Mouse (Mus musculus) cerebellum, adult 18-20 months (tissue): Measurements from ENCODE around the gene Itpr2.
A peak's percentile ranks its signal among the peaks of the same experiment; 100 is the strongest.

ENCODE experiments used
- DNase-seq, 2 experiments: peaks; one replicate each; pipeline ENCODE4 v3.0.0; 2021

Itpr2 gene

GRCm38 (mm10) chr6:146342995-146343394 is 159.0 kb downstream of the Itpr2 start:
- peak; percentile 57 to 72 for DNase-seq

DNA sequence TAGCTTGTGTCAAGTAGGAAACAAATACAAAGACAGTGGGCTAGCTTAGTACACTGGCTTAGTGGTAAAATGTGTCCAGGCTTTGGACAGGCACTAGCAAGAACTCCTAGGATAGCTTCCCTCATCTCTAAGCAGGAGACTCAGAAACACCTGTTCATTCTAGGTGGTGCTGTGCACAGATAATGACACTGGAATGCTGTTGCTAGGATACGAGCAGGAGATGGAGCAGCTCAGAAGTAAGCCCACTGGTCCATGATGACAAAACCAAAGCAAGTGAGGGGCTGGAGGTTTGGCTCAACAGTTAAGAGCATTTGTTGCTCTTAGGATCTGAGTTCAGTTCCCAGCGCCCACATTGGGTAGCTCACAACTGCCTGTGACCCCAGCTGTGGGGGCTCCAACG is 160.1 kb downstream of the Itpr2 start:
- DNase-seq, result no peak

DNA sequence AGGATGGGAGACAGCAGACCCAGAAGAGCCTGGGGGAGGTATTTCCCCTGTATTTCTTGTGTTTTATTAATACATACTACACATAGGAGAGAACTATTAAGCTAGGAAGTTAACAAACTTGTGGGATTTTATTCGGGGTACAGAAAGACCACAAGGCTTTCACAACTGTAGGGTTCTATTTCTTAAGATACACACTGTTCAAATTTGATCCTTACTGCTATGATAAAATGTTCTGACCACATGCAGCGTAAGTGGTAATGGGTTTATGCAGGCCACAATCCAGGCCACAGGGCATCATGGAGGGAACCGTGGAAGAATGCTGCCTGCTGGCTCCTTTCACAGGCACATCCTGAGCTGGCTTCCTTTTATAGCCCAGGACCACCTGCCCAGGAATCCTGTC is 160.6 kb downstream of the Itpr2 start:
- DNase-seq, result no peak

DNA sequence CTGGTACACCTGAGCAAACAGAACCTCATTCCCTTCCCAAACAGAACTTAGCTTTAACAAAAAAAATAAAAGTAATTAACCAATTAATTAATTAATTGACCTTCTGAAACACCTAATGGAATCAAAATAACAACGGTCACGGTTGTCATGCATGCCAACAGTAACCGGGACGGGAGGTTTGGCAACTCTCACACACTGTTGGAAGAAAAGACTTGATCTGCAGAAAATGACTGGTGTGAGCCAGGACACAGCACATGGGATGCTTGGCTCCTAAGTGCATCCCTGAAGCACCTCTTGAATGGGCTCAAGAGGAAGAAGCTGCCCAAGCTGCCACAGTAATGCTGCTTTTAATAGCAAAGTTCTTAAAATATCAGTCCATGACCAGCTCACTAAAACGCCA is 161.1 kb downstream of the Itpr2 start:
- no peak for DNase-seq

- peak; percentile 29 to 50 for DNase-seq
Measured at GRCm38 (mm10) chr6:146339779-146340178, 162.2 kb downstream of the Itpr2 start.

DNA sequence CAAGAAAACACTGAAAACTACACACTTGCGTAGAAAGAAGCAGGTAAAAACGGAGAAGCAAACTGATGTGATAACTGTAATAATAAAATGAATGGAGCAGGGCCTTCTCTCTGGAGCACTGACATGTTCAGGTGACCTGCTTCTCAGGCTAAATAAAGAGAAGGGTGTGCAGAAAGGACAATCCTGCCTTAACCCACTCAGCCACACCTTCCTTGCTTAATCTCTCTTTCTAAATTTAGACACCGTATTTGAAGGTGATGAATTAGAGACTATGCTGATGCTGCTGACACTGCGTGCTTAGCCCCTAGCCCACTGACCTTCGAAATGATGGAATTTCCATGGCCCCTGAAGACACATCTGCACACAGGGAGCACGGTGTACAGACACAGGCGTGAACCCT is 164.8 kb downstream of the Itpr2 start:
- DNase-seq, result no peak

DNA sequence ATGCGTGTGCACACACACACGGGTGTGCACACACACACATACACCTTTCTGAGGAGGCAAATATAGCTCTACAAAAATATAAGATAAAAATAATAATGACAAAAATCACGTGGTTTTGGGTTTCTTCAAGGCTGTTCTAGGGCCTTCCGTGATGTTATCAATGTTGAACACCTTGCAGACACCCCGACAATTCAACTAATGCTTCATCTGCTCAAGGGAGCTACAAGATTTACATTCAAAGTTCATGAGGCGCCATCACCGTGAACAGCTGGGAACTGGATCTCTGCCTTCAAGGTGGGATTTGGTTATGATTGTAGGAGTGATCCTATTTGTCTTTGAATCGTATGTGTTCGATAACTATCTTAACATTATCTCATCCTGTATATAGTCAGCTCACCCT is 166.8 kb downstream of the Itpr2 start:
- no peak for DNase-seq

DNA sequence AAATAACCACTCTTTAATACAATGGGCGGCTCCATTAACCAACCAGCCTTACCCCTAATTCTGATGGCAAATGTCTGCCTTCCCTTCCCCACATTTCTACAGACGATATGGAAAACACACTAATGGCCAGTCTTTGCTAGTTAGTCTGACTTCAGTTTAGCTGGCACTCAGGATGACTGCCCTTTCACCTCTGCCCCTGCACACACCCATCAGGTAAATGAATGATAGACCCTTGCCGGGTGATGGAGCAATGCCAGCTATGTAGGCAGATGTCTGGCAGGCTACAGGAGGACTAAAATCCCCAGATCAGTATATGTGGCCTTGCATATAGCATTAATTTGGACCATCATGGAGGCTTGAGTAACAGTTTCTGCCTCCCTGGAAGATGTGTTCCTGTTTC is 168.5 kb downstream of the Itpr2 start:
- no peak for DNase-seq

DNA sequence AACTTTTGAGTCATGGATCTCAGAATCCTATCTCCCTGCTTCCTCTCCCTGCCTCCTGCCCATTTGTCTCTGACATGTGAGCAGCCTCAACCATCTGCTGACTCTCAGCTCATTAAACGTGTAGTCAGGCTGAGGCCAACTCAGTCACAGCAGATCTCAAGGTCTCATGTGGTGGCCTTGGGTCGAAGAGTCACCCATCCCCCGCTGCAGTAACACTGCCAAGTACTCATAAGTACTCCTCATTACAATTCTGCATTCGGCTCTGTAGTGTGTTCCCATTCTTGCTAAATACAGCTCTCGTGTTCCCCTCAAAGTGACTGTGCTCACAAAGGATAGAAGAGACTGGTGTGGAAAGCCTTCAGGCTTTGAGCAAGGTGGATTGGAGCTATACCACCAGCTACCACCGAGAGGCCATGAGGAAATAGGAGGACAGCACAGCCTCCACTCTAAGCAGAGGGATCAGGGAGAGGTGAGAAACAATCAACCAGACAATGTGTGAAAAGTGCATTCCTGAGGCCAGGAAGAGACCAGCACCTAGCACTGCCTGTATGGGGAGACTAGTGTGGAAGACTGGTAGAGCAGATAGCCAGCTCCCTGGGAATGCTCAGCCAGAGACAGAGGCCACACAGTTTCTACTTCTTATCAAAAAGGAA is 170.9 kb downstream of the Itpr2 start:
- DNase-seq, result peak; percentile 16 to 19

DNA sequence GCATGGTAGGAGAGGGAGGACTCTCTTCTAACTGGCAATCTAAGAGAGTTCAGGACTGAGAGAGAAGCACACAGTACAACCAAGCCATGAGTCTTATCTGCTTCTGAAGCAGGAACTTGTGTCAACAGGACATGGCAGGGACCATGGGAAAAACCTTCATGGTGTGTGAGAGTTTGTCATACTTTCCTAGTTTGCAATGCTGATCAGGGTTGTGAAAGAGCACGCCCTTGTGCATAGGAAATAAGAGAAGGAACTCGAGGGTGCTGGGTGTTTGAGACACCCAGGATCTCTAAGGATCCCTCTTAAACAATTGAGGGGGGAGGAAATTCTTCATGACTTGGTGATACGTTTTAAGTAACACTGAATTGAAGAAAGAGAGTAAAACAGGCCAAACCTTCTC is 172.9 kb downstream of the Itpr2 start:
- DNase-seq, result no peak

- no peak for DNase-seq
Measured at GRCm38 (mm10) chr6:146326631-146327030, 175.4 kb downstream of the Itpr2 start.

DNA sequence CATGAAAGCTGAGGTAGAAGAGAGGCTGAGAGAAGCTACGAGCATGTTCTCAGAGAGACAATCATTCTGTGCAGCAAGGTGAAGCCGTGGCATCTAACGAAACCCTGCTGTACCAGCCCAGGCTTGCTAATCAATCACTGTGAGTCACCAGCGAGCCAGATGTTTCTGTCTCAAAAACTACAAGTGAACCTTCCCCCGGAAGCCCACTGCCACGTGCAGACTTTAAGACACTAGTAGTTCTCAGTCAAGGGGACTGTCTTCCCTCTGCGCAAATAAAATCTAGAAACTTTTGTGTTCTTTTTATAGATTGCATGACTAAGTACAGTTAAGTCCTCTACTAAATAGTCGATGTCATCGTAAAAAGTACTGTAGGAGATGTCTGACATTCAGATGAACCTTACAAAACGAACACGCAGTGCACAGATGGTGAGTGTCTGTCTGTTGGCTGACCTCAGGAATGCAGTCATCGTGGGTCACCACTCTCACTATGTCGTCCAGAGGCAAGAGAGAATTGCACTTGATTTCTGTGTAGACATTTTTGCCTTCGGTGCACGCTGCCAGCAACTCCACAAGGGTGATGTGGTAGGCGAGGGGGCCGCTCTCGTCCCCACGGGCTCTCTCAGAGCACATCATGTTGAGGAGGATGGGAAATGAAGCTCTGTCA is 177.3 kb downstream of the Itpr2 start:
- DNase-seq, result no peak

DNA sequence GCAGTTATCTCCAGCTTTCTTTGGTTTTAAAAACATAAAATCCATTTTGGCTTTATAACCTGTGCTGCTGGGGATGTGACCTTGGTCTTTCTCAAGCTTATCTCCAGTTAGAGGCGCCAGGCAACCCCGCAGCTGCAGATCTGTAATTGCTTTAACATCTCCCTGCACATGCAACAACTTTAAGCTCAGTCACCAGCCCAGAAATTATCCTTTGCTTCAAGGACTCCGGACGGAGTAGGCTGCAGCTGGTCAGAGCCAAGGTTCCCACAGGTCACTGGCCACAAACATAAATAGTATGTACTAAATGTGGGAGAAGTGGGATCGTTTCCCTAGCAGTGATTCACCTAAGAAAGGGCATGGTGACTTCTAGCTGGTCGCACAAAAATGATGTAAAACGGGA is 179.5 kb downstream of the Itpr2 start:
- no peak for DNase-seq

DNA sequence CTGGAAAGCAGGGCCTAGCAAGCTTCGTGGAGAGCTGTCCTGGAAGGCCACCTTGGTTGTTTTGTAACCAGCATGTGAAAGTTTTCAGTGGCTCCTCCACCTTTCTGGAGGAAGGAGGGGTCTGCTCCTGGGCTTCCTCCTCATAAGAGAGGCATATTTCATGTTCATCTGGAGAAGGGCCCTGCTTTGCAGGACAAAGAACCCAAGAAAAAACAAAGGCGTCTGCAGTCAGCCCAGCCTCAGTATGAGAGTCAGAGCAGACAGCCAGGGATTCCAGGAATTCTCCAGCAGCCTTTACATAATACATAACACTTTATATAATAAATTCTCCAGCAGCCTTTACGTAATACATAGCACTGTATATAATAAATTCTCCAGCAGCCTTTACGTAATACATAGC is 180.1 kb downstream of the Itpr2 start:
- no peak for DNase-seq

DNA sequence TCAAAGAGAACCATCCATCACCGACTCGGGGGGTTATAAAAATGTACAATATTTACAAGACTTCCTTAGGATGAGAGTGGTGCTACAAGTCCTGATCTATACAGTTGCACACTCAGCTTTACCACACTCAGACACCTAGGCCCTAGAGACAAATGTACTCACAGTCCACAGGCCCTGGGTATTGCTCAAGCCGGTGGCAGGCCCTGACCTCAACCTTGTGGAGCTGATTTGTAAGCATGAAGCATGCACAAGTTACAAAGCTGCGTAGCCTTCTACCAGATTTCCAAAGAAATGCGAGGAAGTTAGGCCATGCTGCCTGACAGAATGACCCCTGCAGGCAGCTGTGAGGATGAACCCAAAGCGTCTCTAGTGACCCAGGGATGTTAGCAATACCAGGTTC is 185.6 kb downstream of the Itpr2 start:
- no peak for DNase-seq

DNA sequence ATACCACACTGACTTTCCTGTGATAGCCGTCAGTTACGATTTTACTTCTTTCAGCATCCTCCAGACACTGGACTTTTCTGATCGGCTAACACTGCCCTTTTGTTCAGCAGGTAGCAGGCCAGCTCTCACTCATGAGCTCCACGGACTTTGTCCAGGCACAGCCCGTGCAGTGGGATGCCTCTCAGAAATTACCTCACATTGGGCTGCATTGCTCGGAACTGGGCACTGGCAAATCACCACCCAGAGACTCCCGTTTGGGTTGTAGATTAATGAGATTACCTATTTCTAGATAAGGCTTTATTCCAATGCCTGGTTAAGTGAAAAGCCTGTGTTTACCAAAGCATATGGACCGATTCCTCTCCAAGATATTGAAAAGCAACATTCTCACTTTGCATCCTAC is 186.9 kb downstream of the Itpr2 start:
- DNase-seq, result no peak

GRCm38 (mm10) chr6:146314304-146314703 is 187.7 kb downstream of the Itpr2 start:
- no peak for DNase-seq

GRCm38 (mm10) chr6:146313396-146313795 is 188.6 kb downstream of the Itpr2 start:
- no peak for DNase-seq

DNA sequence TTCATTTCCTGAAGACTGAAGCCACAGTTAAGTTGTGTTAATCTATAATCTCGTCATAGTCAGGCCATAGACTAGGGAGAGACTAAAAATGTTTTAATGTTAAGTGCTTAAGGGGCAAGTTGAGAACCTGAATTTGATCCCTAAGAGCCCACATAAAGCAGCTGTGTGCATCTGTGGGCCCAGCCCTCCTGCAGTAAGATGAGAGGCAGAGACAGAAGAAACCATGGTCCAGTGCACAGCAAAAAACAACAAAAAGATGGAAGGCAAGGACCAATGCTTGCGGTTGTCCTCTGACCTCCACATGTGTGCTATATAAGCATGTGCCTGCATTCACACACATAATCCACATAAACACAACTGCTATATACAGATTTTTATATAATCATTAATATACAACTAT is 191.8 kb downstream of the Itpr2 start:
- no peak for DNase-seq

- no peak for DNase-seq
Measured at GRCm38 (mm10) chr6:146309335-146309734, 192.7 kb downstream of the Itpr2 start.

DNA sequence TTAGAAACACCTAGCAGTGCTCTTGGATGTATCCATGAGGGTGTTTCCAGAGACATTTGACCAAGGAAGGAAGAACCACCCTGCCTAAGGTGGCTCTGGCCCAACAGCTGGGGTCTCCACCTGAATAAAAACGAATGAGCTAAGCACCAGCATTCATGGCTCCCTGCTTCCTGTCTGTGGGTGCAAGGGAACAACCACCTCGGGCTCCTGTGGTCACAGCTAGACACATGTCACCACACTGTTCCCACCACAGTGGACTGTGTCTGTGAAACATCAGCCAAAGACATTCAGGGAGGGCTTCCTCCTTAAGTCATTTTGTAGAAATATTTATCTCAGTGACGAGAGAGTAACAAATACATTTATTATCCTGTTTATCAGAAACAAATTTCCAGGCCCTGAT is 196.0 kb downstream of the Itpr2 start:
- DNase-seq, result no peak

- DNase-seq, result no peak
Measured at GRCm38 (mm10) chr6:146304088-146304487, 197.9 kb downstream of the Itpr2 start.

- DNase-seq, result no peak
Measured at GRCm38 (mm10) chr6:146303336-146303735, 198.7 kb downstream of the Itpr2 start.

- no peak for DNase-seq
Measured at GRCm38 (mm10) chr6:146302574-146303130, 199.4 kb downstream of the Itpr2 start.

DNA sequence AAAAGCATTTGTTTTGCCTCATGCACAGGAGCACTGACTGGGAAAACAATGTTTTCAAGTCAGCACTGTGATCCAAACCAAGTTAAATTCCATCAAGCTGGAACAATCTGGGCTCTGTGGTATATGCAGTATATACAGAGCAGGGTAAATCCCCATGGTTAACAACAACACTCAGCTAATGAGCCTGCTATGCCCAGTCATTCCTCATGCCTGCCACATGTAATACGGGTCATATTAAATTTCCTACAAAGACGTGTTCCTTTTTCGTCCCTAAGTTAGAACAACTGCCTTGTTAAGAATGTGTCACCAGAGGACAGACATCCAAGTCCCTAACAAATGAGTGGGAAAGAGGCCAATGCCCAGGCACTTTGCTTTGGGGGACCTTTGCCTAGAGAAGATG is 199.9 kb downstream of the Itpr2 start:
- DNase-seq, result no peak
